Mouse (Mus musculus): ENCODE data around the gene Lrrc8e. TPM values are rescaled to one million over a fixed set of nuclear protein-coding genes. Genes with fewer than 3 reads are reported as not detected.
"Not testable (repeated sequence)": the region's sequence is repeated elsewhere in the genome, so short reads cannot be mapped to it uniquely, and the experiment has no call there.

Gene Lrrc8e
- polyA plus RNA-seq, 2 experiments, result 0.30 to 0.37 TPM

- peaks cover 32% of the 10 kb centered on the region for H3K4me1 ChIP-seq (ENCODE audit: control insufficient read depth, insufficient read depth, low read length)
- TF ChIP-seq POLR2A (IDR thresholded peaks at IDR 0.05; ENCODE audit: borderline replicate concordance, extremely low read depth, insufficient read depth, insufficient read length), result peak; percentile 57; the same call in 1 of the 2 replicates
Measured at GRCm38 (mm10) chr8:4252934-4253841, 26.6 kb downstream of the Lrrc8e start, which contains the start of gene Snapc2. TSS of gene Snapc2 (plus strand) at chr8:4253080.

GRCm38 (mm10) chr8:4254001-4254400 is 27.4 kb downstream of the Lrrc8e start:
- Histone ChIP-seq H3K27ac (replicated peaks; ENCODE audit: low read depth, low read length) (0 out of 2 replicates have a peak overlapping the region, but pooled peaks have one; percentile 19), H3K4me1 (ENCODE audit: control insufficient read depth, insufficient read depth, low read length) (peaks cover 26% of the 10 kb centered on the region), H3K9ac (ENCODE audit: low read depth, low read length, severe bottlenecking) (peak overlapping the region; percentile 85), H3K4me2 (replicated peaks; ENCODE audit: low read depth, low read length, severe bottlenecking) (peak overlapping the region; percentile 76), H3K27me3 (ENCODE audit: control insufficient read depth, insufficient read depth, low read length) (no peaks in the 10 kb centered on the region), H3K4me3 (replicated peaks; ENCODE audit: low read length) (peak overlapping the region; percentile 86), H3K9me3 (ENCODE audit: control insufficient read depth, low read length) (no peaks in the 10 kb centered on the region), H3K36me3 (ENCODE audit: control insufficient read depth, insufficient read depth, low read length) (peaks cover 28% of the 10 kb centered on the region)
- WGBS, result 74% methylated on average over 6 of the region's 6 CpGs
- ATAC-seq (ENCODE audit: low FRiP score, low read depth) (no peak), DNase-seq (ENCODE audit: low spot score) (peak; percentile 40)
- no peak for TF ChIP-seq POLR2A (IDR thresholded peaks at IDR 0.05; ENCODE audit: borderline replicate concordance, extremely low read depth, insufficient read depth, insufficient read length)

More at GRCm38 (mm10) chr8:4252934-4253841, 26.6 kb downstream of the Lrrc8e start, which contains the start of gene Snapc2:
- H3K4me2 ChIP-seq (replicated peaks; ENCODE audit: low read depth, low read length, severe bottlenecking), result peak within 1 kb of the TSS; percentile 76
- DNase-seq (ENCODE audit: low spot score), result peak; percentile 95
- no peaks in the 10 kb centered on the region for H3K9me3 ChIP-seq (ENCODE audit: control insufficient read depth, low read length)
- H3K27me3 ChIP-seq (ENCODE audit: control insufficient read depth, insufficient read depth, low read length), result no peaks in the 10 kb centered on the region
- peak within 1 kb of the TSS; percentile 86 for H3K4me3 ChIP-seq (replicated peaks; ENCODE audit: low read length)
- peak within 1 kb of the TSS; percentile 86 for H3K27ac ChIP-seq (replicated peaks; ENCODE audit: low read depth, low read length)
- ATAC-seq (ENCODE audit: low FRiP score, low read depth), result peak; percentile 92
- H3K9ac ChIP-seq (ENCODE audit: low read depth, low read length, severe bottlenecking), result peak within 1 kb of the TSS; percentile 85
- H3K36me3 ChIP-seq (ENCODE audit: control insufficient read depth, insufficient read depth, low read length), result peaks cover 31% of the 10 kb centered on the region
- 2% methylated on average over 68 of the region's 69 CpGs for WGBS

GRCm38 (mm10) chr8:4255471-4255870 is 28.8 kb downstream of the Lrrc8e start:
- not testable (repeated sequence) for H3K4me3 ChIP-seq (replicated peaks; ENCODE audit: low read length); DNase-seq (ENCODE audit: low spot score); H3K9me3 ChIP-seq (ENCODE audit: control insufficient read depth, low read length); ATAC-seq (ENCODE audit: low FRiP score, low read depth); H3K4me2 ChIP-seq (replicated peaks; ENCODE audit: low read depth, low read length, severe bottlenecking); H3K27ac ChIP-seq (replicated peaks; ENCODE audit: low read depth, low read length); H3K9ac ChIP-seq (ENCODE audit: low read depth, low read length, severe bottlenecking); H3K27me3 ChIP-seq (ENCODE audit: control insufficient read depth, insufficient read depth, low read length)
- H3K4me1 ChIP-seq (ENCODE audit: control insufficient read depth, insufficient read depth, low read length), result peaks cover 25% of the 10 kb centered on the region
- H3K36me3 ChIP-seq (ENCODE audit: control insufficient read depth, insufficient read depth, low read length), result peaks cover 34% of the 10 kb centered on the region
- WGBS, result 75% methylated on average over 7 of the region's 7 CpGs

GRCm38 (mm10) chr8:4256911-4257310 is 30.3 kb downstream of the Lrrc8e start:
- Histone ChIP-seq H3K36me3 (ENCODE audit: control insufficient read depth, insufficient read depth, low read length) (peaks cover 48% of the 10 kb centered on the region), H3K27me3 (ENCODE audit: control insufficient read depth, insufficient read depth, low read length) (no peaks in the 10 kb centered on the region), H3K4me1 (ENCODE audit: control insufficient read depth, insufficient read depth, low read length) (peaks cover 21% of the 10 kb centered on the region), H3K9ac (ENCODE audit: low read depth, low read length, severe bottlenecking) (no peak overlapping the region), H3K27ac (replicated peaks; ENCODE audit: low read depth, low read length) (no peak overlapping the region), H3K9me3 (ENCODE audit: control insufficient read depth, low read length) (no peaks in the 10 kb centered on the region), H3K4me3 (replicated peaks; ENCODE audit: low read length) (no peak overlapping the region), H3K4me2 (replicated peaks; ENCODE audit: low read depth, low read length, severe bottlenecking) (no peak overlapping the region)
- no peak for DNase-seq (ENCODE audit: low spot score)
- 52% methylated on average over 4 of the region's 4 CpGs for WGBS
- no peak for TF ChIP-seq POLR2A (IDR thresholded peaks at IDR 0.05; ENCODE audit: borderline replicate concordance, extremely low read depth, insufficient read depth, insufficient read length)
- ATAC-seq (ENCODE audit: low FRiP score, low read depth), result no peak

- 67% methylated on average over 4 of the region's 4 CpGs for WGBS
- no peak for TF ChIP-seq POLR2A (IDR thresholded peaks at IDR 0.05; ENCODE audit: borderline replicate concordance, extremely low read depth, insufficient read depth, insufficient read length)
- Histone ChIP-seq H3K4me3 (replicated peaks; ENCODE audit: low read length) (0 out of 2 replicates have a peak overlapping the region, but pooled peaks have one; percentile 84), H3K27me3 (ENCODE audit: control insufficient read depth, insufficient read depth, low read length) (no peaks in the 10 kb centered on the region), H3K9ac (ENCODE audit: low read depth, low read length, severe bottlenecking) (peak overlapping the region; percentile 78; the same call in 1 of the 2 replicates), H3K27ac (replicated peaks; ENCODE audit: low read depth, low read length) (no peak overlapping the region), H3K9me3 (ENCODE audit: control insufficient read depth, low read length) (no peaks in the 10 kb centered on the region), H3K36me3 (ENCODE audit: control insufficient read depth, insufficient read depth, low read length) (peaks cover 52% of the 10 kb centered on the region), H3K4me2 (replicated peaks; ENCODE audit: low read depth, low read length, severe bottlenecking) (no peak overlapping the region), H3K4me1 (ENCODE audit: control insufficient read depth, insufficient read depth, low read length) (peaks cover 21% of the 10 kb centered on the region)
- ATAC-seq (ENCODE audit: low FRiP score, low read depth) (no peak), DNase-seq (ENCODE audit: low spot score) (no peak)
Measured at GRCm38 (mm10) chr8:4257350-4257749, 30.7 kb downstream of the Lrrc8e start.

Measured in limb, embryonic 14.5 days (tissue).